Mouse (Mus musculus): ENCODE data around the gene Cd47. TPM values are rescaled to one million over a fixed set of nuclear protein-coding genes. Genes with fewer than 3 reads are reported as not detected.

The Cd47 gene
- polyA plus RNA-seq, 1 experiment from 2014 or later, result 46.2 TPM

GRCm38 (mm10) chr16:49955952-49956351, 155.6 kb downstream of the Cd47 start:
- Histone ChIP-seq H3K36me3 (no peaks in the 10 kb centered on the region), H3K27me3 (replicated peaks) (no peaks in the 10 kb centered on the region), H3K4me3 (no peak overlapping the region), H3K4me2 (no peak overlapping the region), H3K27ac (replicated peaks) (no peak overlapping the region), H3K9me3 (no peaks in the 10 kb centered on the region; the same call in 1 of the 2 replicates), H3K9ac (no peak overlapping the region), H3K4me1 (peaks cover 18% of the 10 kb centered on the region)
- no peak for ATAC-seq (ENCODE audit: extremely low read depth, insufficient number of reproducible peaks, low FRiP score, low TSS enrichment)
- 90% methylated on average over 2 of the region's 2 CpGs for WGBS

GRCm38 (mm10) chr16:49956531-49957302, 156.4 kb downstream of the Cd47 start:
- WGBS, result 74% methylated on average over 7 of the region's 7 CpGs
- Histone ChIP-seq H3K36me3 (no peaks in the 10 kb centered on the region), H3K9me3 (no peaks in the 10 kb centered on the region), H3K9ac (no peak overlapping the region), H3K27me3 (replicated peaks) (no peaks in the 10 kb centered on the region), H3K27ac (replicated peaks) (no peak overlapping the region), H3K4me2 (no peak overlapping the region), H3K4me1 (peaks cover 16% of the 10 kb centered on the region), H3K4me3 (no peak overlapping the region)
- ATAC-seq (ENCODE audit: extremely low read depth, insufficient number of reproducible peaks, low FRiP score, low TSS enrichment), result no peak

- H3K27ac ChIP-seq (replicated peaks), result no peak overlapping the region
- 80% methylated on average over 5 of the region's 5 CpGs for WGBS
- no peaks in the 10 kb centered on the region for H3K27me3 ChIP-seq (replicated peaks)
- peaks cover 3% of the 10 kb centered on the region for H3K4me1 ChIP-seq
- H3K9me3 ChIP-seq, result no peaks in the 10 kb centered on the region
- no peak overlapping the region for H3K4me3 ChIP-seq
- no peaks in the 10 kb centered on the region for H3K36me3 ChIP-seq
- no peak overlapping the region for H3K4me2 ChIP-seq
- no peak for ATAC-seq (ENCODE audit: extremely low read depth, insufficient number of reproducible peaks, low FRiP score, low TSS enrichment)
- no peak overlapping the region for H3K9ac ChIP-seq
Measured at GRCm38 (mm10) chr16:49958900-49959436, 158.6 kb downstream of the Cd47 start.

- Histone ChIP-seq H3K9me3 (no peaks in the 10 kb centered on the region), H3K4me2 (no peak overlapping the region), H3K27me3 (replicated peaks) (no peaks in the 10 kb centered on the region), H3K36me3 (no peaks in the 10 kb centered on the region), H3K4me3 (no peak overlapping the region), H3K4me1 (peaks cover 26% of the 10 kb centered on the region), H3K27ac (replicated peaks) (no peak overlapping the region), H3K9ac (no peak overlapping the region)
- no peak for ATAC-seq (ENCODE audit: extremely low read depth, insufficient number of reproducible peaks, low FRiP score, low TSS enrichment)
- 83% methylated on average over 3 of the region's 3 CpGs for WGBS
Measured at GRCm38 (mm10) chr16:49962305-49962704, 162.0 kb downstream of the Cd47 start.

GRCm38 (mm10) chr16:49964321-49964986, 164.1 kb downstream of the Cd47 start:
- no peak overlapping the region for H3K4me3 ChIP-seq
- no peaks in the 10 kb centered on the region for H3K36me3 ChIP-seq
- no peak overlapping the region for H3K9ac ChIP-seq
- 58% methylated on average over 7 of the region's 7 CpGs for WGBS
- peaks cover 28% of the 10 kb centered on the region for H3K4me1 ChIP-seq
- no peaks in the 10 kb centered on the region for H3K9me3 ChIP-seq
- no peak overlapping the region for H3K4me2 ChIP-seq
- ATAC-seq (ENCODE audit: extremely low read depth, insufficient number of reproducible peaks, low FRiP score, low TSS enrichment), result no peak
- no peaks in the 10 kb centered on the region for H3K27me3 ChIP-seq (replicated peaks)
- no peak overlapping the region for H3K27ac ChIP-seq (replicated peaks)

Other genes with a start within 250 kb of the Cd47 start
- 16.0 and 19.6 TPM in 2 replicates for gene Ift57, start 101.3 kb upstream of the Cd47 start, polyA plus RNA-seq (2015; fragmentation: Nextera tagmentation; extraction: Ambion mirVana)